Mouse (Mus musculus) mesoderm, embryonic 11.5 days (tissue): ENCODE measurements around the gene Zfp644.

Experiments used
- DNase-seq: peaks from one replicate; pipeline ENCODE4 v3.0.0-alpha.2; 2012; ENCODE audit warnings: low read depth, low spot score

The Zfp644 gene

GRCm38 (mm10) chr5:106597472-106597871 is 99.6 kb downstream of the Zfp644 start:
- no peak for DNase-seq

DNA sequence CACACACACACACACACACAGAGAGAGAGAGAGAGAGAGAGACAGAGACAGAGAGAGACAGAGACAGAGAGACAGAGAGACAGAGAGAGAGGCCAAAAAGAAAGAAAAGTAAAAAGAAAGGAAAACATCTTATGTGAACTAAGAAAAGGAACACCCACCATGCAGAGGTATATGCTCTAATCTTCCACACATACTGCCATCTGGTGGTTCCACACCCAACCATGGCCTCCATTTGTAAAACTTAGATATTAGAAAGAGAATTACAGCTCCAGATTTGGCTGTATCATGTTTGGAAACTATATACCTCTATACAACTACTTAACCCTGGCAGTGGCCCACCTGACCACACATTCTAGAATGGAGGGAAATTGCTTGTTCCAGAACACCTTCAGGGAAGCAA is 102.7 kb downstream of the Zfp644 start:
- DNase-seq: no peak

DNA sequence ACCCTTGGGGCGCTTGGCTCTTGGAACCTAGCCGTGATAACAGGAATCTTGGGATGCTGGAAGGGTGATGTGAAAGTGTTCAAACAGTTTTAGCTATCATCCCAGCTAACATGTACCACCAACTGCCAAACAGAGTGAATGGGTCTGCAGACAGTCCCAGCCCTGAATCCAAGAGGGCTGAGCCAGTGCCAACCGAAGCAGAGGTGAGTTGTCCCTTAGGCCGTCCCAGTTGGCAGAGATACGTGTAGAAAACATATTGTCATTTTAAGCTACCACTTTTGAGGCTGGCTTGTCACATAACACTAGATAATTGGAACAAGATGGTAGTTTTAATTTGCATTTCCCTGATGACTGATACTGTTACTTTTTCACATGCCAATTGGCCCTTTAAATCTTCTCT is 106.4 kb downstream of the Zfp644 start:
- DNase-seq: no peak

- no peak for DNase-seq
Observed at GRCm38 (mm10) chr5:106589670-106590069, 107.4 kb downstream of the Zfp644 start.

GRCm38 (mm10) chr5:106589006-106589405 is 108.1 kb downstream of the Zfp644 start:
- no peak for DNase-seq

GRCm38 (mm10) chr5:106580943-106581342 is 116.1 kb downstream of the Zfp644 start:
- no peak for DNase-seq

DNA sequence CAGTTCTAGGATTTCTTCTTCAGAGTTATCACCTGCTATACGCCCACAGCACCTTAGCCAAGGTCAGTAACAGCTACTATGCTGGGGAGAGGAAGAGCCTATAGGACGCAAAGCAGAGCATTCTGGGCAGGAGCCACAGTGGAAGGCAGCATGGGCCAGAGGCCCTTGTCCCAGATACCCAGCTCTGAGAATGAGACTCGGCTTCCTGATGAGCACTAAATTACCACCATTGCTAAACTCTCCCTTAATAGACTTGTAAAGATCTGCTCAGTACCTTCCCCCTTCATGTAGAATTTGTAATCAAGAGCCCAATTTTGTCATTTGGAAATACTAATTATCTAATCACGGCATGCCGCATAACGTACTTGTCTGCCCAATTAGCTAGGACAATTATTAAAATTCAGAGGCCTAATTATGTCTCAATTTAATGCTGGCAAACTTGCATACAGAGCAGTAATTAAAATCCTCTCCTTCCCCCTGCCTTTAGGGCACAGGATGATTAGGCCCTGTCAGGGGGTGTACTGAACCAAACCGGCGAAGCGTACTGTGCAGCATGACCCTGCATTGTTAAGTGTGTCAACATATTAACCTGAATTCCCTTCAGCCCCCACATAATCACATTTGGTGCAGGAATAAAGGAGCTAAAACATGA is 119.7 kb downstream of the Zfp644 start:
- DNase-seq: no peak

GRCm38 (mm10) chr5:106575098-106575497 is 122.0 kb downstream of the Zfp644 start:
- no peak for DNase-seq

DNA sequence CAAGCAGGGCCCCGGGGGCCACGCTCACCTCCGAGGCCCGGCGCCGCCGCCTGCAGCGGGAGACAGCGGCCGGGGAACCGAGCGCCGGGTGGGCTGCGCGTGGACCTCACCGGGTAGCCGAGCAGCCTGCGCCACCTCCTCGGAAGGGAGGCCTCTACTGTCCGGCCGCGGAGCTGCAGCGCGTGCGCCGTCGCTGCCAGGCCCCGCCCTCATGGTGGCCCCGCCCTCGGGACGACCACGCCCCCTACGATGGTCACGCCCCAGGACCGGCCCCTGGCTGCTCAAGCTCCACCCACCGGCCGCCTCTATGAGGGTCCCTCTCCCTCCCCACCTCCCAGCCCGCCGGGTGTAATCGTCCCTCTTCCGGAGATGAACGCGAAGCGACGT is 122.5 kb downstream of the Zfp644 start:
- DNase-seq: peak; percentile 89

GRCm38 (mm10) chr5:106573742-106574559 is 123.1 kb downstream of the Zfp644 start:
- DNase-seq: no peak
